Mouse (Mus musculus): ENCODE results near the gene Blmh. TPM values are rescaled to one million over a fixed set of nuclear protein-coding genes. Genes with fewer than 3 reads are reported as not detected.

Gene Blmh
- polyA plus RNA-seq, 1 experiment: 26.4 TPM

DNA sequence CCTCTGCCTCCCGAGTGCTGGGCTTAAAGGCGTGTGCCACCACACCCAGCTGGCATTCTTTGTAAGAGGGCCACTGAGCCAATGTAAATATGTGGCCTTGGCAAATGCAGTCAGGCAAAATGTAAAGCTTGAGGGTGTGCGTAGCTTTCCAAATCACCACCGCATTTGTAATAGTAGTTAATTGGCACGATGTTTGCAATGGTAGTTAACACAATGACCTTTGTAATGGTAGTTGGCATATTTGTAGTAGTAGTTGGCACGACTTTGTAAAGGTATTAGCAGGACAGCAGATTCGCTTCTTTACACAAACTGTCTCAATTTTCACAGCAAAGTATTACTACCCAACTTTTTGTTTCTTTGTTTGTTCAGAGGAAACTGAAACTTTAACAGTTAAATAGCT, 16.0 kb upstream of the Blmh start:
- Histone ChIP-seq H3K27me3 (ENCODE audit: control insufficient read depth, insufficient read depth, insufficient read length) (no peaks in the 10 kb centered on the region), H3K36me3 (ENCODE audit: control insufficient read depth, insufficient read depth) (no peaks in the 10 kb centered on the region), H3K79me2 (ENCODE audit: control insufficient read depth, insufficient read depth) (no peaks in the 10 kb centered on the region), H3ac (ENCODE audit: control insufficient read depth, insufficient read length, low read depth) (no peak overlapping the region), H3K4me3 (ENCODE audit: insufficient read depth, poor library complexity, severe bottlenecking) (no peak overlapping the region), H3K79me3 (ENCODE audit: low read depth) (no peaks in the 10 kb centered on the region)
- TF ChIP-seq CTCF (IDR thresholded peaks at IDR 0.05; ENCODE audit: control insufficient read depth, insufficient read depth, insufficient read length): no peak
- no peak for TF ChIP-seq CEBPB (IDR thresholded peaks at IDR 0.05; ENCODE audit: low read depth)
- no peak for TF ChIP-seq FOSL1 (IDR thresholded peaks at IDR 0.05; ENCODE audit: insufficient read depth, low read length, poor library complexity, severe bottlenecking)
- no peak for TF ChIP-seq MYOG (IDR thresholded peaks at IDR 0.05; ENCODE audit: control insufficient read depth, extremely low read depth, insufficient read length)
- TF ChIP-seq MYOD1 (IDR thresholded peaks at IDR 0.05; ENCODE audit: control insufficient read depth, insufficient read length, low read depth): no peak
- TF ChIP-seq USF1 (IDR thresholded peaks at IDR 0.05; ENCODE audit: low read depth): no peak
- no peak for TF ChIP-seq MAX (IDR thresholded peaks at IDR 0.05)

GRCm38 (mm10) chr11:76911325-76912054, 13.1 kb upstream of the Blmh start:
- Histone ChIP-seq H3ac (ENCODE audit: control insufficient read depth, insufficient read length, low read depth) (no peak overlapping the region), H3K36me3 (ENCODE audit: control insufficient read depth, insufficient read depth) (no peaks in the 10 kb centered on the region), H3K79me3 (ENCODE audit: low read depth) (no peaks in the 10 kb centered on the region), H3K79me2 (ENCODE audit: control insufficient read depth, insufficient read depth) (no peaks in the 10 kb centered on the region), H3K27me3 (ENCODE audit: control insufficient read depth, insufficient read depth, insufficient read length) (no peaks in the 10 kb centered on the region), H3K4me3 (ENCODE audit: insufficient read depth, poor library complexity, severe bottlenecking) (no peak overlapping the region)
- TF ChIP-seq MYOG (IDR thresholded peaks at IDR 0.05; ENCODE audit: control insufficient read depth, extremely low read depth, insufficient read length) (no peak), CTCF (IDR thresholded peaks at IDR 0.05; ENCODE audit: control insufficient read depth, insufficient read depth, insufficient read length) (no peak), USF1 (IDR thresholded peaks at IDR 0.05; ENCODE audit: low read depth) (no peak), CEBPB (IDR thresholded peaks at IDR 0.05; ENCODE audit: low read depth) (no peak), MAX (IDR thresholded peaks at IDR 0.05) (no peak), FOSL1 (IDR thresholded peaks at IDR 0.05; ENCODE audit: insufficient read depth, low read length, poor library complexity, severe bottlenecking) (no peak), MYOD1 (IDR thresholded peaks at IDR 0.05; ENCODE audit: control insufficient read depth, insufficient read length, low read depth) (no peak)

GRCm38 (mm10) chr11:76912055-76912395, 12.6 kb upstream of the Blmh start:
- Histone ChIP-seq H3K79me2 (ENCODE audit: control insufficient read depth, insufficient read depth) (no peaks in the 10 kb centered on the region), H3K79me3 (ENCODE audit: low read depth) (no peaks in the 10 kb centered on the region), H3K27me3 (ENCODE audit: control insufficient read depth, insufficient read depth, insufficient read length) (no peaks in the 10 kb centered on the region), H3K4me3 (ENCODE audit: insufficient read depth, poor library complexity, severe bottlenecking) (no peak overlapping the region), H3ac (ENCODE audit: control insufficient read depth, insufficient read length, low read depth) (no peak overlapping the region), H3K36me3 (ENCODE audit: control insufficient read depth, insufficient read depth) (no peaks in the 10 kb centered on the region)
- no peak for TF ChIP-seq MYOD1 (IDR thresholded peaks at IDR 0.05; ENCODE audit: control insufficient read depth, insufficient read length, low read depth)

DNA sequence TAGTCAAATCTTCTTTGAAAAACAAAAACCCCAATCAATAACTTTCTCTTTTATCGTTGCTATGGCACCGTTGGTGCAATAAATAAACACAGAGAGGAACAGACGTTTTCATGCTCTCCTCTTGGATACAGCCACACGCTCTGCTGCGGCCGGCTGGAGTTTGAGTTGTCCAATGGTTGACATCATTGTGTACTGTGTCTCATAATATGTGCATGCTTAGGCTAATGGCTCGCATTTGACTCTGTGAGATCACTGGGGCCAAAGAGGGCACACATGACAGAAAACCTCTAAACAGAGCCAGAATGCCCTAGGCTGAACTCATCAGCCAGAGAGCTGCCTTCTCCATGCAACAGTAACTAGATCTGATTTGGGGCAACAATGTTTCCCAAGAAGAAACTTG, 10.2 kb upstream of the Blmh start:
- Histone ChIP-seq H3K79me2 (ENCODE audit: control insufficient read depth, insufficient read depth) (no peaks in the 10 kb centered on the region), H3ac (ENCODE audit: control insufficient read depth, insufficient read length, low read depth) (no peak overlapping the region), H3K79me3 (ENCODE audit: low read depth) (no peaks in the 10 kb centered on the region), H3K27me3 (ENCODE audit: control insufficient read depth, insufficient read depth, insufficient read length) (no peaks in the 10 kb centered on the region), H3K36me3 (ENCODE audit: control insufficient read depth, insufficient read depth) (no peaks in the 10 kb centered on the region), H3K4me3 (ENCODE audit: insufficient read depth, poor library complexity, severe bottlenecking) (no peak overlapping the region)
- no peak for TF ChIP-seq MYOD1 (IDR thresholded peaks at IDR 0.05; ENCODE audit: control insufficient read depth, insufficient read length, low read depth)
- TF ChIP-seq USF1 (IDR thresholded peaks at IDR 0.05; ENCODE audit: low read depth): no peak

DNA sequence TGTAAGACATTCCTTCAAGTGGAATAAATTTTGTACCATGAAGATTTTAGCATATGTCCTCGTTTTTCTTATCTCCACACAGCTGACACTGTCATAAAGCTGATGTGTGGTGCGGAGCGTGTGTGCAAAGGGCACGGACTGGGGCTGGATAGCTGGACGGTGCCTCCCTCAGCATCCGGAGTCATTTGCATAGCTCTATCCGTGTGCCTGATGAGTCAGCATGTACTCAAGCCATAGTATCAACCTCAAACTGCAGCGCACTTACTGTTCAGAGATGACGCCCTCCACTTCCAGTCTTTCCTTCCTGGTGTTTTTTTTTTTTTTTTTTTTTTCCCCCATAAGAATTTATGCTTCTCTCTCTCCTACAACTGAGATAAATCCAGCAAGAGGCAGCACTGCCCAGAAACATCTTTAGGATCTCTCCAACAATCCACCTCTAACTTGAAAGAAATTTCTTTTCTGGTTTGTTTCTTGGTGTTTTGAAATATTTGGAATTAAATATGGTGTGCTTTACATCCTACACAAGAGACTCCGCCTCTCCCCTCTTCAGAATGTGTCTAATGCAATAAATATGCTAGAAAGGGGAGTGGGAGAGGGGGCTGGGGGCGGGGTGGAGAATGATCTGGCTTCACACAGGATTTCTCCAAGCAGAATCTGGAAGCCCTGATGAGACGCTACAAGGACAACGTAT, 7.9 kb upstream of the Blmh start:
- Histone ChIP-seq H3K79me3 (ENCODE audit: low read depth) (no peaks in the 10 kb centered on the region), H3ac (ENCODE audit: control insufficient read depth, insufficient read length, low read depth) (no peak overlapping the region), H3K36me3 (ENCODE audit: control insufficient read depth, insufficient read depth) (no peaks in the 10 kb centered on the region), H3K4me3 (ENCODE audit: insufficient read depth, poor library complexity, severe bottlenecking) (no peak overlapping the region), H3K27me3 (ENCODE audit: control insufficient read depth, insufficient read depth, insufficient read length) (no peaks in the 10 kb centered on the region), H3K79me2 (ENCODE audit: control insufficient read depth, insufficient read depth) (no peaks in the 10 kb centered on the region)
- TF ChIP-seq USF1 (IDR thresholded peaks at IDR 0.05; ENCODE audit: low read depth) (no peak), CTCF (IDR thresholded peaks at IDR 0.05; ENCODE audit: control insufficient read depth, insufficient read depth, insufficient read length) (no peak), FOSL1 (IDR thresholded peaks at IDR 0.05; ENCODE audit: insufficient read depth, low read length, poor library complexity, severe bottlenecking) (peak; percentile 70), MAX (IDR thresholded peaks at IDR 0.05) (peak; percentile 48), MYOG (IDR thresholded peaks at IDR 0.05; ENCODE audit: control insufficient read depth, extremely low read depth, insufficient read length) (no peak), CEBPB (IDR thresholded peaks at IDR 0.05; ENCODE audit: low read depth) (no peak), MYOD1 (IDR thresholded peaks at IDR 0.05; ENCODE audit: control insufficient read depth, insufficient read length, low read depth) (peak; percentile 24)

- Histone ChIP-seq H3K36me3 (ENCODE audit: control insufficient read depth, insufficient read depth) (no peaks in the 10 kb centered on the region), H3K4me3 (ENCODE audit: insufficient read depth, poor library complexity, severe bottlenecking) (no peak overlapping the region), H3K27me3 (ENCODE audit: control insufficient read depth, insufficient read depth, insufficient read length) (no peaks in the 10 kb centered on the region), H3K79me2 (ENCODE audit: control insufficient read depth, insufficient read depth) (no peaks in the 10 kb centered on the region), H3K79me3 (ENCODE audit: low read depth) (no peaks in the 10 kb centered on the region), H3ac (ENCODE audit: control insufficient read depth, insufficient read length, low read depth) (no peak overlapping the region)
- TF ChIP-seq CEBPB (IDR thresholded peaks at IDR 0.05; ENCODE audit: low read depth) (no peak), USF1 (IDR thresholded peaks at IDR 0.05; ENCODE audit: low read depth) (no peak), CTCF (IDR thresholded peaks at IDR 0.05; ENCODE audit: control insufficient read depth, insufficient read depth, insufficient read length) (no peak), MYOD1 (IDR thresholded peaks at IDR 0.05; ENCODE audit: control insufficient read depth, insufficient read length, low read depth) (no peak), FOSL1 (IDR thresholded peaks at IDR 0.05; ENCODE audit: insufficient read depth, low read length, poor library complexity, severe bottlenecking) (no peak), MAX (IDR thresholded peaks at IDR 0.05) (no peak), MYOG (IDR thresholded peaks at IDR 0.05; ENCODE audit: control insufficient read depth, extremely low read depth, insufficient read length) (no peak)
Measured at GRCm38 (mm10) chr11:76917230-76917548, 7.4 kb upstream of the Blmh start.

All from C2C12 (cell line).